Mouse (Mus musculus) subcutaneous adipose tissue, adult 2 months (tissue): ENCODE measurements around the gene Sim1. TPM values are rescaled to one million over a fixed set of nuclear protein-coding genes. Genes with fewer than 3 reads are reported as not detected.

Source experiments
- polyA plus RNA-seq: library from polyadenylated mRNA; depleted of rRNA; stranded (reverse); fragments of >200 nt; gene quantifications from 2 replicates; pipeline ENCODE4 v1.2.3, GENCODE M21; 2012; ENCODE audit warnings: low replicate concordance; rRNA removed

Gene Sim1
- not detected in 2 replicates for polyA plus RNA-seq

DNA sequence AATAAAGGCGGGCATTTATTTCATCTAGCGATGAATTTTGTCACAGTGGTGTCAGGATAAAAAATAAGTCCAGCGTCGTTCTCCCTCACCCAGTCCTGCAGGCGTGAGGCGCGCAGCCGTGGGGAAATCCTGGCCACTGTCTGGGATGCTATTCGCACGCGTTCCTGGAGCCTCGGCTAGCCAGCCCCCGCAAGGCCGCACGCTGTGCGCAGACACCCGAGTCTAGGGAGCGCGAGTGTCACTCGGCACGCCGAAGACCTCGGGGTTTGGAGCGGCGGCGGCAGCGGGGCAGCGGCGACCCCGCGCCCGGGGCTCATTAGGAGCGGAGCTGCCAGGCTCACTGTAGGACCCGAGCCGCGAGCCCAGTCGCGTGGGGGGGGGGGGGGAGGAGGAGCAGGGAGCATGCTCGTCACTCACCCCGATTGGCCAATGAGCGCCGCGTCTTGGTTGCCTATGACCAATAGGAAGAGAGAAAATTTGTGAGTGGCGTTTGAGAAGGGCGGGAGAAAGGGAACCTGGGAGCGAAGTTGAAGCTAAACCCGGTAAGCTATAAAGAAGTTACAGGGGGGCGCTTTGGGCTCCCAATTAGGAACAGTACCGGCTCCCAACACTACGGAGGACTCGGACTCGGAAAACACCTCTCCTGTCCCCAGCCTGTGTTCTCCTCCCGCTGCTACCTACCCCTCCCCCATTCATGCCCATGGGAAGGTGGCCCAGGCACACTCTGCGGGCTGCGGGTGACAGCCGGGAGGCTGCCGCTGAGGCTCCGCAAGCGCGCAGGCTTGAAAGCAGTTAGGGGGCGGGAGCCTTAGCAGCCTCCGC is at the start of gene Sim1:
TSS of gene Sim1 (plus strand) at position 585 of the 822 bp plus-strand sequence.

